In genomic region chr13:18282361-18282982, GRCm38 (mm10) we compare ENCODE assay signal across 16 mouse cellular contexts.
DNase-seq lines count a peak whose midpoint lies in the region; ATAC-seq lines count a peak whose summit lies in the region.
"Had no signal": no experiment of that assay in that cellular context is flagged by ENCODE, and none has a peak within 500 bp of the region (broad histone marks: within the 10 kb centered on the region; RNA-seq: fewer than 3 reads in every experiment).

No protein-coding gene starts in this region.

- ATAC-seq in forebrain, embryonic 16.5 days, result peak; percentile 66
- ATAC-seq in neural tube, embryonic 11.5 days (ENCODE audit: insufficient read depth, low FRiP score, low TSS enrichment), result peak; percentile 83

- H3K4me1 ChIP-seq in forebrain, embryonic 16.5 days (replicated peaks; ENCODE audit: control insufficient read depth, insufficient read depth, low read length), result peaks cover 15% of the 10 kb centered on the region
- H3K4me1 ChIP-seq in neural tube, embryonic 11.5 days (ENCODE audit: control insufficient read depth, insufficient read depth, low read length), result peaks cover 4% of the 10 kb centered on the region; the same call in 1 of the 2 replicates
- H3K4me1 ChIP-seq: embryonic facial prominence, embryonic 12.5 days; heart, embryonic 12.5 days; megakaryocyte, embryonic 14.5 days had no signal

- peak; percentile 63 for DNase-seq in embryo, embryonic 11 days
- peak; percentile 57 for DNase-seq in mesoderm, embryonic 11.5 days (ENCODE audit: low read depth, low spot score)
- peak; percentile 53 for DNase-seq in neural tube, embryonic 11.5 days (ENCODE audit: low spot score)
- no peak for DNase-seq in kidney, adult 8-10 months
- DNase-seq in urinary bladder, postnatal 25 days (ENCODE audit: low spot score), result no peak
- no peak for DNase-seq in testis, postnatal 14 days (ENCODE audit: low spot score)
- no peak for DNase-seq in heart, postnatal 25 days (ENCODE audit: low spot score)
- DNase-seq: cerebellum, adult 18-20 months; gastrocnemius, postnatal 36 days; right cerebral cortex, postnatal 25 days had no signal

- 32% methylated on average over 5 of the region's 5 CpGs for WGBS in forebrain, embryonic 16.5 days
- 47% methylated on average over 5 of the region's 5 CpGs for WGBS in neural tube, embryonic 11.5 days

- H3K9ac ChIP-seq in forebrain, embryonic 16.5 days (replicated peaks; ENCODE audit: low read depth, low read length), result no peak overlapping the region
- H3K9ac ChIP-seq in neural tube, embryonic 11.5 days (ENCODE audit: low read length), result no peak overlapping the region
- H3K9ac ChIP-seq: embryonic facial prominence, embryonic 12.5 days; heart, embryonic 12.5 days; kidney, embryonic 15.5 days had no signal

- H3K36me3 ChIP-seq in forebrain, embryonic 16.5 days (ENCODE audit: control insufficient read depth, insufficient read depth), result no peaks in the 10 kb centered on the region
- no peaks in the 10 kb centered on the region for H3K36me3 ChIP-seq in neural tube, embryonic 11.5 days (ENCODE audit: control insufficient read depth, insufficient read depth, low read length)
- H3K36me3 ChIP-seq: embryonic facial prominence, embryonic 12.5 days; heart, embryonic 12.5 days; kidney, embryonic 15.5 days had no signal

- no peak overlapping the region for H3K4me3 ChIP-seq in forebrain, embryonic 16.5 days (replicated peaks; ENCODE audit: low read length)
- H3K4me3 ChIP-seq in neural tube, embryonic 11.5 days (ENCODE audit: low read depth, low read length), result no peak overlapping the region
- H3K4me3 ChIP-seq: embryonic facial prominence, embryonic 12.5 days; heart, embryonic 12.5 days; kidney, embryonic 15.5 days; megakaryocyte, embryonic 14.5 days had no signal

- H3K9me3 ChIP-seq in forebrain, embryonic 16.5 days (ENCODE audit: control insufficient read depth, low read length), result no peaks in the 10 kb centered on the region
- no peaks in the 10 kb centered on the region for H3K9me3 ChIP-seq in neural tube, embryonic 11.5 days (ENCODE audit: control insufficient read depth, low read length)
- H3K9me3 ChIP-seq: embryonic facial prominence, embryonic 12.5 days; heart, embryonic 12.5 days; kidney, embryonic 15.5 days had no signal

- no peaks in the 10 kb centered on the region for H3K27me3 ChIP-seq in forebrain, embryonic 16.5 days (replicated peaks; ENCODE audit: control insufficient read depth, insufficient read depth, low read length)
- H3K27me3 ChIP-seq in neural tube, embryonic 11.5 days (ENCODE audit: control insufficient read depth, insufficient read depth, low read length), result no peaks in the 10 kb centered on the region
- H3K27me3 ChIP-seq: embryonic facial prominence, embryonic 12.5 days; heart, embryonic 12.5 days; kidney, embryonic 15.5 days; megakaryocyte, embryonic 14.5 days had no signal

- no peak overlapping the region for H3K4me2 ChIP-seq in forebrain, embryonic 16.5 days (ENCODE audit: low read length)
- H3K4me2 ChIP-seq in neural tube, embryonic 11.5 days (ENCODE audit: low read depth), result no peak overlapping the region
- H3K4me2 ChIP-seq: embryonic facial prominence, embryonic 12.5 days; heart, embryonic 12.5 days; kidney, embryonic 15.5 days; liver, embryonic 11.5 days had no signal

- H3K27ac ChIP-seq in forebrain, embryonic 16.5 days (ENCODE audit: low read length), result no peak overlapping the region
- H3K27ac ChIP-seq in neural tube, embryonic 11.5 days (ENCODE audit: low read depth, low read length), result 0 out of 2 replicates have a peak overlapping the region, but pooled peaks have one; percentile 27
- H3K27ac ChIP-seq: embryonic facial prominence, embryonic 12.5 days; kidney, embryonic 15.5 days had no signal

- intact Hi-C loops in heart, postnatal 25 days (cut with DNase I), result no loop called here

Comparison
In these comparisons a context has a peak if more than half of its experiments do, and no peak if none do; other contexts are left out.
1. DNase-seq: peak in embryo, embryonic 11 days (single experiment), mesoderm, embryonic 11.5 days (single experiment) and neural tube, embryonic 11.5 days (single experiment); none in kidney, adult 8-10 months (0 of 2), urinary bladder, postnatal 25 days (single experiment), testis, postnatal 14 days (single experiment) and heart, postnatal 25 days (single experiment).